Mouse (Mus musculus) neural tube, embryonic 11.5 days (tissue): Measurements from ENCODE around the gene Cd200r2. TPM values are rescaled to one million over a fixed set of nuclear protein-coding genes. Genes with fewer than 3 reads are reported as not detected.

ENCODE experiments used
- ATAC-seq: fragments of 200-750 bp; cut with Nextera tagmentation; 2 replicates; pipeline ENCODE4 v1.8.0; 2017; ENCODE audit warnings: moderate number of reproducible peaks, mild to moderate bottlenecking, moderate TSS enrichment, moderate library complexity; ENCODE audit not compliant: insufficient read depth, low FRiP score, low TSS enrichment
- DNase-seq: peaks from one replicate; pipeline ENCODE4 v3.0.0-alpha.2; 2015; ENCODE audit warnings: low spot score
- H3K27ac ChIP-seq: fragments of 300-500 bp; sonication (generic); 2 replicates; pipeline ENCODE4 v1.5.1; 2014; ENCODE audit warnings: low read depth, mild to moderate bottlenecking, low read length
- H3K27me3 ChIP-seq: fragments of 300-500 bp; sonication (generic); 2 replicates; pipeline ENCODE4 v1.6.1; 2014; ENCODE audit warnings: mild to moderate bottlenecking, low read length, mixed read lengths; ENCODE audit not compliant: control insufficient read depth, insufficient read depth
- H3K36me3 ChIP-seq: fragments of 300-500 bp; sonication (generic); 2 replicates; pipeline ENCODE4 v1.6.1; 2014; ENCODE audit warnings: mild to moderate bottlenecking, low read length, moderate library complexity, mixed read lengths; ENCODE audit not compliant: control insufficient read depth, insufficient read depth
- H3K4me1 ChIP-seq: fragments of 300-500 bp; sonication (generic); 2 replicates; pipeline ENCODE4 v1.6.1; 2014; ENCODE audit warnings: low read length, mixed read lengths; ENCODE audit not compliant: control insufficient read depth, insufficient read depth
- H3K4me2 ChIP-seq: fragments of 300-500 bp; sonication (generic); 2 replicates; pipeline ENCODE4 v1.6.1; 2014; ENCODE audit warnings: low read depth, mild to moderate bottlenecking, moderate library complexity
- H3K4me3 ChIP-seq: fragments of 300-500 bp; sonication (generic); 2 replicates; pipeline ENCODE4 v1.5.1; 2014; ENCODE audit warnings: low read depth, low read length
- H3K9ac ChIP-seq: fragments of 300-500 bp; sonication (generic); 2 replicates; pipeline ENCODE4 v1.6.1; 2014; ENCODE audit warnings: mild to moderate bottlenecking, low read length
- H3K9me3 ChIP-seq: fragments of 300-500 bp; sonication (generic); 2 replicates; pipeline ENCODE4 v1.6.1; 2016; ENCODE audit warnings: low read length; ENCODE audit not compliant: control insufficient read depth
- WGBS: fragments of 180-500 bp; shearing (Covaris S2); extraction: QIAGEN DNeasy Blood & Tissue Kit; methylation state at CpG from one replicate; pipeline ENCODE4 v1.1.7; 2014; 5-methylcytosine and 5-hydroxymethylcytosine counted together
- polyA plus RNA-seq: library from polyadenylated mRNA; unstranded; fragments of >200 nt; fragmentation: Nextera tagmentation; extraction: Ambion mirVana; gene quantifications from 2 replicates; pipeline ENCODE4 v1.2.1, GENCODE M21; 2014

Cd200r2 gene
- polyA plus RNA-seq, 1 experiment from 2014 or later = not detected

- Histone ChIP-seq H3K4me3 (no peak overlapping the region), H3K36me3 (no peaks in the 10 kb centered on the region), H3K4me1 (no peaks in the 10 kb centered on the region), H3K4me2 (no peak overlapping the region), H3K27ac (no peak overlapping the region), H3K27me3 (no peaks in the 10 kb centered on the region), H3K9me3 (no peaks in the 10 kb centered on the region), H3K9ac (no peak overlapping the region)
- 92% methylated on average over 1 of the region's 1 CpGs for WGBS
- DNase-seq = no peak
- ATAC-seq = no peak
Observed at GRCm38 (mm10) chr16:44932016-44932415, 65.1 kb downstream of the Cd200r2 start.

GRCm38 (mm10) chr16:44943468-44943867 lies 76.6 kb downstream of the Cd200r2 start, which contains the start of gene Cd200r3:
TSS of gene Cd200r3 (plus strand) at chr16:44943678.
- WGBS = 82% methylated on average over 3 of the region's 3 CpGs
- Histone ChIP-seq H3K27ac (no peak within 1 kb of the TSS), H3K27me3 (no peaks in the 10 kb centered on the region), H3K4me1 (no peaks in the 10 kb centered on the region), H3K4me2 (no peak within 1 kb of the TSS), H3K4me3 (no peak within 1 kb of the TSS), H3K36me3 (no peaks in the 10 kb centered on the region), H3K9ac (no peak within 1 kb of the TSS), H3K9me3 (no peaks in the 10 kb centered on the region)
- DNase-seq (no peak), ATAC-seq (no peak)

GRCm38 (mm10) chr16:44951360-44952114 lies 84.6 kb downstream of the Cd200r2 start:
- Histone ChIP-seq H3K4me1 (no peaks in the 10 kb centered on the region), H3K9ac (no peak overlapping the region), H3K4me3 (no peak overlapping the region), H3K27me3 (no peaks in the 10 kb centered on the region), H3K36me3 (no peaks in the 10 kb centered on the region), H3K27ac (no peak overlapping the region), H3K4me2 (no peak overlapping the region), H3K9me3 (no peaks in the 10 kb centered on the region)
- DNase-seq (no peak), ATAC-seq (no peak)
- 84% methylated on average over 4 of the region's 4 CpGs for WGBS

GRCm38 (mm10) chr16:44962296-44962695 lies 95.4 kb downstream of the Cd200r2 start:
- no peaks in the 10 kb centered on the region for H3K9me3 ChIP-seq
- H3K36me3 ChIP-seq = no peaks in the 10 kb centered on the region
- ATAC-seq (no peak), DNase-seq (no peak)
- 84% methylated on average over 2 of the region's 2 CpGs for WGBS
- H3K4me2 ChIP-seq = no peak overlapping the region
- H3K4me1 ChIP-seq = no peaks in the 10 kb centered on the region
- no peak overlapping the region for H3K27ac ChIP-seq
- no peak overlapping the region for H3K4me3 ChIP-seq
- no peak overlapping the region for H3K9ac ChIP-seq
- H3K27me3 ChIP-seq = no peaks in the 10 kb centered on the region

- ATAC-seq = no peak
Observed at GRCm38 (mm10) chr16:44962777-44963176, 95.9 kb downstream of the Cd200r2 start.

GRCm38 (mm10) chr16:44964526-44965374 lies 97.9 kb downstream of the Cd200r2 start:
- Histone ChIP-seq H3K27me3 (no peaks in the 10 kb centered on the region), H3K9me3 (no peaks in the 10 kb centered on the region), H3K36me3 (no peaks in the 10 kb centered on the region), H3K4me1 (no peaks in the 10 kb centered on the region), H3K4me3 (no peak overlapping the region), H3K9ac (no peak overlapping the region), H3K27ac (no peak overlapping the region), H3K4me2 (no peak overlapping the region)
- DNase-seq (no peak), ATAC-seq (no peak)
- 88% methylated on average over 6 of the region's 6 CpGs for WGBS

More at GRCm38 (mm10) chr16:44962777-44963176, 95.9 kb downstream of the Cd200r2 start:
- H3K4me3 ChIP-seq = no peak overlapping the region
- H3K9me3 ChIP-seq = no peaks in the 10 kb centered on the region
- no peaks in the 10 kb centered on the region for H3K36me3 ChIP-seq
- H3K4me2 ChIP-seq = no peak overlapping the region
- no peak overlapping the region for H3K27ac ChIP-seq
- no peaks in the 10 kb centered on the region for H3K27me3 ChIP-seq
- WGBS = 81% methylated on average over 2 of the region's 2 CpGs
- H3K4me1 ChIP-seq = no peaks in the 10 kb centered on the region
- no peak for DNase-seq
- H3K9ac ChIP-seq = no peak overlapping the region

GRCm38 (mm10) chr16:44965428-44965827 lies 98.5 kb downstream of the Cd200r2 start:
- WGBS = 92% methylated on average over 8 of the region's 8 CpGs

More at GRCm38 (mm10) chr16:44965428-44965827, 98.5 kb downstream of the Cd200r2 start:
- no peak for DNase-seq
- Histone ChIP-seq H3K9ac (no peak overlapping the region), H3K9me3 (no peaks in the 10 kb centered on the region), H3K4me3 (no peak overlapping the region), H3K4me1 (no peaks in the 10 kb centered on the region), H3K27me3 (no peaks in the 10 kb centered on the region), H3K4me2 (no peak overlapping the region), H3K36me3 (no peaks in the 10 kb centered on the region), H3K27ac (no peak overlapping the region)
- ATAC-seq = no peak
